Mouse (Mus musculus) embryo, embryonic 10 days (tissue): Measurements from ENCODE around the gene Vkorc1l1.
"Not testable (repeated sequence)": the region's sequence is repeated elsewhere in the genome, so short reads cannot be mapped to it uniquely, and the experiment has no call there.

Experiments used
- DNase-seq: peaks from one replicate; pipeline ENCODE4 v3.0.0-alpha.2; 2015; ENCODE audit warnings: low spot score

The Vkorc1l1 gene

GRCm38 (mm10) chr5:129941495-129942045, at the start of gene Vkorc1l1:
TSS of gene Vkorc1l1 (plus strand) at chr5:129941970.
- peak; percentile 99 for DNase-seq

GRCm38 (mm10) chr5:129895198-129896088, 46.3 kb upstream of the Vkorc1l1 start, which contains the start of gene Zbed5:
TSS of gene Zbed5 (plus strand) at chr5:129895723.
- peak; percentile 98 for DNase-seq

- no peak for DNase-seq
Observed at GRCm38 (mm10) chr5:129898449-129898848, 43.3 kb upstream of the Vkorc1l1 start, which contains the start of gene Phkg1. TSS of gene Phkg1 (minus strand) at chr5:129898549.

- DNase-seq: no peak
Observed at GRCm38 (mm10) chr5:129907775-129908174, 34.0 kb upstream of the Vkorc1l1 start.

GRCm38 (mm10) chr5:129908242-129908965, 33.4 kb upstream of the Vkorc1l1 start, which contains the start of gene Nupr1l:
TSS of gene Nupr1l (plus strand) at chr5:129908540.
- DNase-seq: peak; percentile 99

- no peak for DNase-seq
Observed at GRCm38 (mm10) chr5:129909147-129909546, 32.6 kb upstream of the Vkorc1l1 start.

- DNase-seq: no peak
Observed at GRCm38 (mm10) chr5:129909591-129909990, 32.2 kb upstream of the Vkorc1l1 start.

- DNase-seq: peak; percentile 43
Observed at GRCm38 (mm10) chr5:129914024-129914423, 27.7 kb upstream of the Vkorc1l1 start.

GRCm38 (mm10) chr5:129915491-129915890, 26.3 kb upstream of the Vkorc1l1 start:
- DNase-seq: not testable (repeated sequence)

- no peak for DNase-seq
Observed at GRCm38 (mm10) chr5:129918065-129918651, 23.6 kb upstream of the Vkorc1l1 start.

GRCm38 (mm10) chr5:129918752-129919151, 23.0 kb upstream of the Vkorc1l1 start:
- no peak for DNase-seq

GRCm38 (mm10) chr5:129919320-129919719, 22.4 kb upstream of the Vkorc1l1 start:
- no peak for DNase-seq

GRCm38 (mm10) chr5:129921972-129922371, 19.8 kb upstream of the Vkorc1l1 start:
- DNase-seq: no peak

- no peak for DNase-seq
Observed at GRCm38 (mm10) chr5:129924820-129925452, 16.8 kb upstream of the Vkorc1l1 start.

GRCm38 (mm10) chr5:129925933-129926332, 15.8 kb upstream of the Vkorc1l1 start:
- no peak for DNase-seq

GRCm38 (mm10) chr5:129929924-129930855, 11.6 kb upstream of the Vkorc1l1 start:
- no peak for DNase-seq

- DNase-seq: no peak
Observed at GRCm38 (mm10) chr5:129936941-129937340, 4.8 kb upstream of the Vkorc1l1 start.

- DNase-seq: no peak
Observed at GRCm38 (mm10) chr5:129940281-129940680, 1.5 kb upstream of the Vkorc1l1 start.

GRCm38 (mm10) chr5:129940736-129941494, 855 bp upstream of the Vkorc1l1 start:
- DNase-seq: no peak
